In genomic region chr17:34571875-34572274, GRCm38 (mm10) we compare ENCODE assay signal across 11 mouse cellular contexts. TPM values are rescaled to one million over a fixed set of nuclear protein-coding genes. Genes with fewer than 3 reads are reported as not detected.
DNase-seq lines count a peak whose midpoint lies in the region; ATAC-seq and TF ChIP-seq lines count a peak whose summit lies in the region.
"Had no signal": no experiment of that assay in that cellular context is flagged by ENCODE, and none has a peak within 500 bp of the region (broad histone marks: within the 10 kb centered on the region; RNA-seq: fewer than 3 reads in every experiment).

No protein-coding gene starts in this region.

- H3K4me1 ChIP-seq in MEL (ENCODE audit: control insufficient read depth in 1 of 2, insufficient read depth in 2 of 2, low read length in 2 of 2): no peaks in the 10 kb centered on the region
- no peaks in the 10 kb centered on the region for H3K4me1 ChIP-seq in liver, postnatal 0 days (ENCODE audit: insufficient read depth)

- H3K4me2 ChIP-seq in liver, postnatal 0 days (ENCODE audit: low read depth, low read length): no peak overlapping the region
- H3K4me2 ChIP-seq: stomach, embryonic 15.5 days had no signal

- no peak overlapping the region for H3K9ac ChIP-seq in MEL (ENCODE audit: control insufficient read depth, low read depth, low read length, poor library complexity, severe bottlenecking)
- H3K9ac ChIP-seq in liver, postnatal 0 days (replicated peaks): no peak overlapping the region
- H3K9ac ChIP-seq: stomach, embryonic 15.5 days had no signal

- peak; percentile 68 for TF ChIP-seq CTCF in layer of hippocampus, adult 2 months (conservative IDR thresholded peaks at IDR 0.05)
- TF ChIP-seq CTCF in MEL (IDR thresholded peaks at IDR 0.05 in 2 of 3, conservative IDR thresholded peaks at IDR 0.05 in 1 of 3; ENCODE audit: control insufficient read depth in 1 of 3, insufficient read depth in 1 of 3, low read depth in 2 of 3, low read length in 3 of 3, poor library complexity in 1 of 3, severe bottlenecking in 1 of 3): peak; percentile 51 to 65 (median 51)
- TF ChIP-seq CTCF in liver, postnatal 0 days (IDR thresholded peaks at IDR 0.05; ENCODE audit: low read depth): peak; percentile 85

- no peak for TF ChIP-seq POLR2A in MEL (IDR thresholded peaks at IDR 0.05; ENCODE audit: control insufficient read depth in 1 of 2, insufficient read depth in 1 of 2, low read depth in 1 of 2, low read length in 2 of 2, poor library complexity in 1 of 2)

- no peaks in the 10 kb centered on the region; a peak in 2 of 4 replicates for H3K27me3 ChIP-seq in MEL (ENCODE audit: control insufficient read depth in 1 of 2, insufficient read depth in 2 of 2, low read length in 2 of 2)
- H3K27me3 ChIP-seq in liver, postnatal 0 days (ENCODE audit: insufficient read depth, low read length): no peaks in the 10 kb centered on the region; the same call in 1 of the 2 replicates
- H3K27me3 ChIP-seq: stomach, embryonic 15.5 days had no signal

- no peak for DNase-seq in layer of hippocampus, adult 2 months (ENCODE audit: low spot score in 2 of 2)
- no peak for DNase-seq in layer of hippocampus, postnatal 36 days
- DNase-seq in CD4-positive helper T cell, adult 2 months (ENCODE audit: low read depth, low spot score): peak; percentile 44
- peak; percentile 51 for DNase-seq in MEL (ENCODE audit: low read depth, low spot score)
- DNase-seq in liver, postnatal 0 days: no peak
- DNase-seq in layer of hippocampus, adult 18-20 months (ENCODE audit: low spot score in 2 of 2): no peak
- DNase-seq in layer of hippocampus, adult 11-12 months (ENCODE audit: low spot score): no peak
- DNase-seq: cerebellum, adult 11-12 months had no signal

- TF ChIP-seq EP300 in MEL (IDR thresholded peaks at IDR 0.05; ENCODE audit: low read depth in 1 of 2, low read length in 2 of 2): no peak
- no peak for TF ChIP-seq EP300 in liver, postnatal 0 days (IDR thresholded peaks at IDR 0.05; ENCODE audit: low read depth)

- no peak for ATAC-seq in liver, postnatal 0 days

- no peaks in the 10 kb centered on the region for H3K9me3 ChIP-seq in MEL (replicated peaks; ENCODE audit: insufficient read depth, low read length)
- no peaks in the 10 kb centered on the region; the same call in 1 of the 2 replicates for H3K9me3 ChIP-seq in liver, postnatal 0 days (ENCODE audit: low read length)
- H3K9me3 ChIP-seq: stomach, embryonic 15.5 days had no signal

- no peak overlapping the region for H3K27ac ChIP-seq in layer of hippocampus, adult 2 months
- no peak overlapping the region for H3K27ac ChIP-seq in MEL (ENCODE audit: control insufficient read depth, low read depth, low read length)
- no peak overlapping the region for H3K27ac ChIP-seq in liver, postnatal 0 days (ENCODE audit: low read depth)
- H3K27ac ChIP-seq: heart, embryonic 10.5 days; stomach, embryonic 15.5 days had no signal

- TF ChIP-seq RAD21 in MEL (IDR thresholded peaks at IDR 0.05; ENCODE audit: low read depth, low read length): peak; percentile 55

- 29% methylated on average over 5 of the region's 5 CpGs for WGBS in liver, postnatal 0 days (ENCODE audit: insufficient replicate concordance)

- no peaks in the 10 kb centered on the region for H3K36me3 ChIP-seq in MEL (ENCODE audit: control insufficient read depth in 1 of 2, insufficient read depth in 2 of 2, low read length in 2 of 2)
- H3K36me3 ChIP-seq in liver, postnatal 0 days (replicated peaks; ENCODE audit: insufficient read depth, low read length): no peaks in the 10 kb centered on the region
- H3K36me3 ChIP-seq: stomach, embryonic 15.5 days had no signal

- H3K4me3 ChIP-seq in layer of hippocampus, adult 2 months: no peak overlapping the region
- no peak overlapping the region for H3K4me3 ChIP-seq in MEL (ENCODE audit: control insufficient read depth in 1 of 2, insufficient read depth in 1 of 2, low read depth in 2 of 2, low read length in 2 of 2)
- H3K4me3 ChIP-seq in liver, postnatal 0 days (ENCODE audit: low read depth, low read length): no peak overlapping the region
- H3K4me3 ChIP-seq: erythroblast, embryonic 14.5 days; heart, embryonic 10.5 days; stomach, embryonic 15.5 days had no signal

- no peaks in the 10 kb centered on the region for H3K79me2 ChIP-seq in MEL (ENCODE audit: control insufficient read depth, insufficient read depth, low read length, poor library complexity)

TF ChIP-seq in MEL, 35 proteins besides CTCF, POLR2A, EP300 and RAD21 (continues in another document):
- peak; percentile 72 for TF ChIP-seq SMC3 (IDR thresholded peaks at IDR 0.05; ENCODE audit: low read depth, low read length)
- no peak for TF ChIP-seq NELFE (IDR thresholded peaks at IDR 0.05; ENCODE audit: low read depth, low read length)
- no peak for TF ChIP-seq NRF1 (IDR thresholded peaks at IDR 0.05; ENCODE audit: insufficient read depth, low read depth, low read length, poor library complexity, severe bottlenecking)
- no peak for TF ChIP-seq KAT2A (conservative IDR thresholded peaks at IDR 0.05; ENCODE audit: low read depth, low read length)
- TF ChIP-seq ZC3H11A (IDR thresholded peaks at IDR 0.05; ENCODE audit: low read depth, low read length): peak; percentile 55; the same call in 1 of the 2 replicates
- no peak for TF ChIP-seq MXI1 (IDR thresholded peaks at IDR 0.05; ENCODE audit: low read depth, low read length)
- TF ChIP-seq USF2 (IDR thresholded peaks at IDR 0.05; ENCODE audit: borderline replicate concordance in 1 of 2, insufficient read depth in 1 of 2, low read depth in 1 of 2, low read length in 2 of 2): no peak
- TF ChIP-seq GABPA (IDR thresholded peaks at IDR 0.05; ENCODE audit: low read depth, low read length): no peak
- 0 out of 2 replicates have a peak, but pooled peaks have one; percentile 15 for TF ChIP-seq BHLHE40 (IDR thresholded peaks at IDR 0.05; ENCODE audit: borderline replicate concordance, low read depth, low read length)
- TF ChIP-seq E2F4 (IDR thresholded peaks at IDR 0.05; ENCODE audit: borderline replicate concordance, low read depth, low read length): no peak
- TF ChIP-seq GATA1 (IDR thresholded peaks at IDR 0.05; ENCODE audit: low read depth, low read length): no peak
- no peak for TF ChIP-seq JUND (IDR thresholded peaks at IDR 0.05; ENCODE audit: low read depth, low read length)
- TF ChIP-seq ZKSCAN1 (IDR thresholded peaks at IDR 0.05; ENCODE audit: low read depth, low read length): no peak
- TF ChIP-seq CHD1 (IDR thresholded peaks at IDR 0.05; ENCODE audit: low read depth, low read length): no peak
- TF ChIP-seq UBTF (IDR thresholded peaks at IDR 0.05; ENCODE audit: borderline replicate concordance, insufficient read depth, low read depth, low read length): no peak
- no peak for TF ChIP-seq SIN3A (IDR thresholded peaks at IDR 0.05; ENCODE audit: low read length)
- no peak for TF ChIP-seq HCFC1 (IDR thresholded peaks at IDR 0.05; ENCODE audit: low read depth, low read length)
- no peak for TF ChIP-seq POLR2AphosphoS5 (IDR thresholded peaks at IDR 0.05; ENCODE audit: borderline replicate concordance, low read depth, low read length)
- TF ChIP-seq CHD2 (IDR thresholded peaks at IDR 0.05; ENCODE audit: low read length): no peak
- TF ChIP-seq ELF1 (IDR thresholded peaks at IDR 0.05; ENCODE audit: low read depth, low read length): no peak
- TF ChIP-seq MAFK (IDR thresholded peaks at IDR 0.05; ENCODE audit: borderline replicate concordance, low read depth, low read length): no peak

RNA-seq across cellular contexts. Expression of gene Notch4, which starts 7.8 kb away (rescaled TPM):
- total RNA-seq in layer of hippocampus, adult 2 months (2021): 10 to 100 TPM; 11.0 to 15.9 TPM
- total RNA-seq in layer of hippocampus, postnatal 36 days (2021): 10 to 100 TPM in 1 of 2 experiments, 1 to 10 TPM in 1; 7.0 to 11.5 TPM
- 0.10 and 0.15 TPM in 2 replicates for total RNA-seq in MEL (2012; rRNA removed)
- polyA plus RNA-seq in MEL (2012; ENCODE audit: insufficient read depth in 1 of 2, insufficient read length in 2 of 2, low read depth in 1 of 2, low replicate concordance in 2 of 2, missing spikeins in 1 of 2): 10 to 100 TPM in 1 of 2 experiments, under 1 TPM in 1; 0.33 to 21.9 TPM
- polyA plus RNA-seq in liver, postnatal 0 days (2015; fragmentation: Nextera tagmentation; extraction: Ambion mirVana): 1.1 and 1.6 TPM in 2 replicates
- total RNA-seq in layer of hippocampus, adult 18-20 months (2021): 1 to 10 TPM; 9.0 TPM

RNA-seq across cellular contexts. Expression of gene Gpsm3, which starts 17.7 kb away (rescaled TPM):
- 1 to 10 TPM; 2.4 to 2.5 TPM for total RNA-seq in layer of hippocampus, adult 2 months (2021)
- total RNA-seq in layer of hippocampus, postnatal 36 days (2021): 1 to 10 TPM; 2.1 to 2.2 TPM
- 10.6 and 12.0 TPM in 2 replicates for total RNA-seq in MEL (2012; rRNA removed)
- polyA plus RNA-seq in MEL (2012; ENCODE audit: insufficient read depth in 1 of 2, insufficient read length in 2 of 2, low read depth in 1 of 2, low replicate concordance in 2 of 2, missing spikeins in 1 of 2): 10 to 100 TPM in 1 of 2 experiments, not detected in 1; 37.8 TPM
- 19.6 and 24.7 TPM in 2 replicates for polyA plus RNA-seq in liver, postnatal 0 days (2015; fragmentation: Nextera tagmentation; extraction: Ambion mirVana)
- 1 to 10 TPM; 1.8 to 2.2 TPM for total RNA-seq in layer of hippocampus, adult 18-20 months (2021)

RNA-seq across cellular contexts. Expression of gene Pbx2, which starts 19.2 kb away (rescaled TPM):
- total RNA-seq in layer of hippocampus, adult 2 months (2021): 10 to 100 TPM; 66.9 to 69.5 TPM
- total RNA-seq in layer of hippocampus, postnatal 36 days (2021): 10 to 100 TPM; 63.0 to 63.9 TPM
- 40.3 and 42.4 TPM in 2 replicates for total RNA-seq in MEL (2012; rRNA removed)
- 10 to 100 TPM in 1 of 2 experiments, not detected in 1; 76.7 TPM for polyA plus RNA-seq in MEL (2012; ENCODE audit: insufficient read depth in 1 of 2, insufficient read length in 2 of 2, low read depth in 1 of 2, low replicate concordance in 2 of 2, missing spikeins in 1 of 2)
- 3.6 and 4.9 TPM in 2 replicates for polyA plus RNA-seq in liver, postnatal 0 days (2015; fragmentation: Nextera tagmentation; extraction: Ambion mirVana)
- total RNA-seq in layer of hippocampus, adult 18-20 months (2021): 10 to 100 TPM; 67.3 to 69.1 TPM

RNA-seq across cellular contexts. Expression of gene Ager, which starts 25.8 kb away (rescaled TPM):
- under 1 TPM; 0.79 to 0.83 TPM for total RNA-seq in layer of hippocampus, adult 2 months (2021)
- under 1 TPM; 0.60 to 0.94 TPM for total RNA-seq in layer of hippocampus, postnatal 36 days (2021)
- total RNA-seq in MEL (2012; rRNA removed): 0.27 and 0.62 TPM in 2 replicates
- 1 to 10 TPM in 1 of 2 experiments, not detected in 1; 3.7 TPM for polyA plus RNA-seq in MEL (2012; ENCODE audit: insufficient read depth in 1 of 2, insufficient read length in 2 of 2, low read depth in 1 of 2, low replicate concordance in 2 of 2, missing spikeins in 1 of 2)
- 1.4 and 1.9 TPM in 2 replicates for polyA plus RNA-seq in liver, postnatal 0 days (2015; fragmentation: Nextera tagmentation; extraction: Ambion mirVana)
- total RNA-seq in layer of hippocampus, adult 18-20 months (2021): under 1 TPM; 0.61 to 0.67 TPM

RNA-seq across cellular contexts. Expression of gene Rnf5, which starts 31.6 kb away (rescaled TPM):
- total RNA-seq in layer of hippocampus, adult 2 months (2021): 10 to 100 TPM; 72.1 to 80.3 TPM
- total RNA-seq in layer of hippocampus, postnatal 36 days (2021): 10 to 100 TPM; 79.4 to 87.3 TPM
- total RNA-seq in MEL (2012; rRNA removed): 23.5 and 24.8 TPM in 2 replicates
- 10 to 100 TPM in 1 of 2 experiments, not detected in 1; 85.1 TPM for polyA plus RNA-seq in MEL (2012; ENCODE audit: insufficient read depth in 1 of 2, insufficient read length in 2 of 2, low read depth in 1 of 2, low replicate concordance in 2 of 2, missing spikeins in 1 of 2)
- polyA plus RNA-seq in liver, postnatal 0 days (2015; fragmentation: Nextera tagmentation; extraction: Ambion mirVana): 78.4 and 80.0 TPM in 2 replicates
- 10 to 100 TPM; 81.8 to 81.9 TPM for total RNA-seq in layer of hippocampus, adult 18-20 months (2021)

Comparison
In these comparisons a context has a peak if more than half of its experiments do, and no peak if none do; other contexts are left out.
1. DNase-seq: peak in CD4-positive helper T cell, adult 2 months (single experiment) and MEL (single experiment); none in layer of hippocampus, adult 2 months (0 of 2), layer of hippocampus, postnatal 36 days (0 of 2), liver, postnatal 0 days (single experiment), layer of hippocampus, adult 18-20 months (0 of 2) and layer of hippocampus, adult 11-12 months (single experiment).
2. Peak in every context shown above with its lines, with median percentiles within 50 percentile points of each other: CTCF ChIP-seq.